Mouse (Mus musculus): ENCODE measurements around the gene Emp2. TPM values are rescaled to one million over a fixed set of nuclear protein-coding genes. Genes with fewer than 3 reads are reported as not detected.

The Emp2 gene
- total RNA-seq, 2 experiments from 2014 or later: 12.9 to 13.2 TPM

GRCm38 (mm10) chr16:10337422-10338197 lies 23.8 kb upstream of the Emp2 start:
- DNase-seq (ENCODE audit: extremely low spot score in 1 of 2, low spot score in 2 of 2): no peak
- Histone ChIP-seq H3K4me3 (no peak overlapping the region), H3K27ac (no peak overlapping the region)
- intact Hi-C loops (cut with DNase I): no loop called here
- no peak for TF ChIP-seq CTCF (IDR thresholded peaks at IDR 0.05)

- intact Hi-C loops (cut with DNase I): no loop called here
- DNase-seq (ENCODE audit: extremely low spot score in 1 of 2, low spot score in 2 of 2): no peak
- no peak overlapping the region for H3K27ac ChIP-seq
- no peak overlapping the region for H3K4me3 ChIP-seq
- no peak for TF ChIP-seq CTCF (IDR thresholded peaks at IDR 0.05)
Observed at GRCm38 (mm10) chr16:10336454-10337421, 23.0 kb upstream of the Emp2 start.

GRCm38 (mm10) chr16:10335953-10336352 lies 22.2 kb upstream of the Emp2 start:
- no peak overlapping the region for H3K27ac ChIP-seq

GRCm38 (mm10) chr16:10332732-10333131 lies 19.0 kb upstream of the Emp2 start:
- TF ChIP-seq CTCF (IDR thresholded peaks at IDR 0.05): no peak
- DNase-seq (ENCODE audit: extremely low spot score in 1 of 2, low spot score in 2 of 2): no peak
- no peak overlapping the region for H3K27ac ChIP-seq

More at GRCm38 (mm10) chr16:10335953-10336352, 22.2 kb upstream of the Emp2 start:
- H3K4me3 ChIP-seq: no peak overlapping the region
- TF ChIP-seq CTCF (IDR thresholded peaks at IDR 0.05): no peak
- no peak for DNase-seq (ENCODE audit: extremely low spot score in 1 of 2, low spot score in 2 of 2)
- intact Hi-C loops (cut with DNase I): no loop called here

GRCm38 (mm10) chr16:10330586-10331495 lies 17.1 kb upstream of the Emp2 start:
- no peak overlapping the region for H3K4me3 ChIP-seq
- DNase-seq (ENCODE audit: extremely low spot score in 1 of 2, low spot score in 2 of 2): no peak
- no peak for TF ChIP-seq CTCF (IDR thresholded peaks at IDR 0.05)
- H3K27ac ChIP-seq: no peak overlapping the region
- intact Hi-C loops (cut with DNase I): no loop called here

More at GRCm38 (mm10) chr16:10332732-10333131, 19.0 kb upstream of the Emp2 start:
- no peak overlapping the region for H3K4me3 ChIP-seq
- intact Hi-C loops (cut with DNase I): no loop called here

GRCm38 (mm10) chr16:10327563-10328333 lies 14.0 kb upstream of the Emp2 start:
- no peak overlapping the region for H3K27ac ChIP-seq
- intact Hi-C loops (cut with DNase I): no loop called here
- no peak overlapping the region for H3K4me3 ChIP-seq
- no peak for DNase-seq (ENCODE audit: extremely low spot score in 1 of 2, low spot score in 2 of 2)
- TF ChIP-seq CTCF (IDR thresholded peaks at IDR 0.05): no peak

GRCm38 (mm10) chr16:10319914-10320569 lies 6.3 kb upstream of the Emp2 start:
- Histone ChIP-seq H3K4me3 (no peak overlapping the region), H3K27ac (no peak overlapping the region)
- DNase-seq (ENCODE audit: extremely low spot score in 1 of 2, low spot score in 2 of 2): no peak
- no peak for TF ChIP-seq CTCF (IDR thresholded peaks at IDR 0.05)
- intact Hi-C loops (cut with DNase I): no loop called here

- intact Hi-C loops (cut with DNase I): no loop called here
- no peak for DNase-seq (ENCODE audit: extremely low spot score in 1 of 2, low spot score in 2 of 2)
- no peak for TF ChIP-seq CTCF (IDR thresholded peaks at IDR 0.05)
- Histone ChIP-seq H3K27ac (no peak overlapping the region), H3K4me3 (no peak overlapping the region)
Observed at GRCm38 (mm10) chr16:10317197-10317544, 3.4 kb upstream of the Emp2 start.

GRCm38 (mm10) chr16:10316493-10317196 lies 2.9 kb upstream of the Emp2 start:
- Histone ChIP-seq H3K27ac (no peak overlapping the region), H3K4me3 (no peak overlapping the region)
- DNase-seq (ENCODE audit: extremely low spot score in 1 of 2, low spot score in 2 of 2): no peak
- TF ChIP-seq CTCF (IDR thresholded peaks at IDR 0.05): no peak
- intact Hi-C loops (cut with DNase I): no loop called here

- TF ChIP-seq CTCF (IDR thresholded peaks at IDR 0.05): peak; percentile 22
- intact Hi-C loops (cut with DNase I): no loop called here
- peak overlapping the region; percentile 13 for H3K27ac ChIP-seq
- no peak for DNase-seq (ENCODE audit: extremely low spot score in 1 of 2, low spot score in 2 of 2)
- H3K4me3 ChIP-seq: peak overlapping the region; percentile 54
Observed at GRCm38 (mm10) chr16:10313226-10313625, 542 bp downstream of the Emp2 start.

All from left cerebral cortex, adult 2 months (tissue).